Mouse (Mus musculus): ENCODE results near the gene Tcf25.

DNA sequence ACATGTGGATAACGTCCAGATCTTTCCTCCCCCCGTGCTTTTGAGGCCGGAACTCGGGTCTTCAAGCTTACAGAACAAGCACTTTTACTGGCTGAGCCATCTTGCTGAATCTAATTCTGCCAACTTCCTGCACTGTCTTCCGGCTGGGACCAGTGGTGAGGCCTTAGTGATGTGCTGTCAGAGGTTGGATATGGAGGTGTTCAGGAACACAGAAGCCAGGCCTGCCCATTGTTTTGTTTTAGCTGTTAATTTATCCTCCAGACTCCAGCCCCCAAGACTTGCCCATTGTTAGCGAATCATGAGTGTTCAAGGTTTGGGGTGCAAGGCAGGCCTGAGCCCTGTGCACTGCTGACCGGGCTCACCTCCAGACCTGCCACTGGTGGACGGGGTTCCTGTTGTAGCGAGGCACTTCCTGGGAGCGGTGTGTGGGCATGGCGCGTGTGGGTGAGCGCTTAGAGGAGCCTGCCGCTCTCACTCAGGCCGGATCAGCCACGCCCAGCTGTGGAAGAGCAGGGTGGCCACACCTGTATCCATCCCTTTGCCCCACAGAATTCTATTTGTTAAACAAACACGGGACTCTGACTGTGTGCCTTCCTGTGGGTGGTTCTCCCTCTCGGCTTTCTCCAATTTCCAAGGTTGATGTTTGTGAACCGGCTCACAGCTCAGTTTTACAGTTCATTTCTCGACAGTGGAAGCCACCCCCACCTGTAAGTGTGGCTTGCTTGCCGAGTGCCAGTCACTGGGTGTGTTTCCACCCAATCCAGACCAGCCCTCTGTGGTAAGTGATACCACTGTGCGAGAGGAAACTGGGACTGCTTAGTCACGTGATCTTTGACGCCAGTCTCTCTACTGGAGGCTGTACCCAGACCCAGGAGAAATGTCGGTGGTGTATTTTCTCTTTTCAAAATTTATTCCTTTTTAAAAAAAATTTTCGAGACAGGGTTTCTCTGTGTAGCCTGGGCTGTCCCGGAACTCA, 32.2 kb upstream of the Tcf25 start:
- TF ChIP-seq CTCF (IDR thresholded peaks at IDR 0.05; ENCODE audit: extremely low read depth, insufficient read length, insufficient replicate concordance, low read depth, low read length) (no peak), POLR2A (IDR thresholded peaks at IDR 0.05; ENCODE audit: low read depth, low read length) (peak; percentile 17; the same call in 1 of the 2 replicates)

All from small intestine, adult 2 months (tissue).